Comparison of ENCODE assay signal across 10 mouse cellular contexts in the genomic region with DNA sequence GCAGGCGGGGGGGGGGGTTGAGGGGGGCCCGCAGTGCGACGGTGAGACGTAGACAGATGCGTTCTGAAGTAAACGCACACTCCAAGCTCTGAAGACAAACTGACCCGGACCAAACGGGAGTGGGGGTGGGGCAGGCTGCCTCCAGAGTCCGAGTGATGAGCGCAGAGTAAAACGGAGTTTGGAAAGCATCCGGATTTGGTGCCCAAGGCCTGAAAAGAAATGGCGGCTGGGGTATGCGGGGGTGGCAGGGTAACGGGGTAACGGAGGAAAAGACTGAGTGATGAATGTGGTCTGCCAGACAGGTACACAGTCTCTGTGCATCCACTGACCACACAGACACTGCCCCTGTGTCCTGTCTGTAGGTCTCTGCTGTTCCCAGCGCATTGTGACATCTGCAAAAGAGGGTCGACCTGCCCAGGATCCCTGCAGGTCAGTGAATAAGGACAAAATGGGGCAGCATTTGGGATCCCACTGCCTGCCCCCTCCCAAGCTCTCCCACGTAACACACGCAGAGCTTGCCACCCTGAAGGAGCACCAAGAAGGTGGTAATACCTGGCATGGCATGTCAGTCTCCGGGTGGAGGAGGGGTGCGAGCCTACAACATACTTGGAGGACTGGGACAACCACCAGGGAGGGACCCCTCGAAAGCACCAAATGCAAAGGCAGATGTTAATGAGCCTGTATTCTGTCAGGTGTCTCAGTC. TPM values are rescaled to one million over a fixed set of nuclear protein-coding genes. Genes with fewer than 3 reads are reported as not detected.
DNase-seq lines count a peak whose midpoint lies in the region; ATAC-seq lines count a peak whose summit lies in the region.
"Not testable (repeated sequence)": the region's sequence is repeated elsewhere in the genome, so short reads cannot be mapped to it uniquely, and the experiment has no call there.
"Had no signal": no experiment of that assay in that cellular context is flagged by ENCODE, and none has a peak within 500 bp of the region (broad histone marks: within the 10 kb centered on the region; RNA-seq: fewer than 3 reads in every experiment).

No protein-coding gene starts in this region.

- peak overlapping the region; percentile 60 for H3K4me2 ChIP-seq in hindbrain, embryonic 14.5 days (replicated peaks)
- peak overlapping the region; percentile 18; the same call in 1 of the 2 replicates for H3K4me2 ChIP-seq in liver, embryonic 15.5 days
- peak overlapping the region; percentile 75 for H3K4me2 ChIP-seq in neural tube, embryonic 11.5 days (ENCODE audit: low read depth)
- peak overlapping the region; percentile 57 for H3K4me2 ChIP-seq in stomach, embryonic 16.5 days (ENCODE audit: low read depth, low read length)

- peak; percentile 24 to 43 for DNase-seq in adrenal gland, postnatal 36 days
- peak; percentile 35 for DNase-seq in embryo, embryonic 10.5 days (ENCODE audit: low spot score)
- DNase-seq in hindbrain, embryonic 14.5 days (ENCODE audit: low spot score) = not testable (repeated sequence)
- peak; percentile 12 to 27 for DNase-seq in layer of hippocampus, postnatal 10 days (ENCODE audit: low spot score in 2 of 2)
- peak; percentile 32 for DNase-seq in neural tube, embryonic 11.5 days (ENCODE audit: low spot score)

- H3K4me1 ChIP-seq in hindbrain, embryonic 14.5 days (replicated peaks; ENCODE audit: control insufficient read depth, insufficient read depth, low read length); liver, embryonic 15.5 days (replicated peaks); neural tube, embryonic 11.5 days (ENCODE audit: control insufficient read depth, insufficient read depth, low read length); stomach, embryonic 16.5 days (ENCODE audit: control insufficient read depth, insufficient read depth, low read length): not testable (repeated sequence)

- not testable (repeated sequence) for H3K9me3 ChIP-seq in hindbrain, embryonic 14.5 days (ENCODE audit: control insufficient read depth, low read length); liver, embryonic 15.5 days (replicated peaks); neural tube, embryonic 11.5 days (ENCODE audit: control insufficient read depth, low read length); stomach, embryonic 16.5 days (replicated peaks; ENCODE audit: control insufficient read depth, low read length)

- WGBS in hindbrain, embryonic 14.5 days = 23% methylated on average over 16 of the region's 24 CpGs
- WGBS in liver, embryonic 15.5 days (ENCODE audit: insufficient replicate concordance) = 15% methylated on average over 24 of the region's 24 CpGs
- WGBS in neural tube, embryonic 11.5 days = 31% methylated on average over 23 of the region's 24 CpGs
- 12% methylated on average over 24 of the region's 24 CpGs for WGBS in stomach, embryonic 16.5 days

- H3K27ac ChIP-seq in hindbrain, embryonic 14.5 days = 0 out of 2 replicates have a peak overlapping the region, but pooled peaks have one; percentile 49
- H3K27ac ChIP-seq in liver, embryonic 15.5 days (replicated peaks); neural tube, embryonic 11.5 days (ENCODE audit: low read depth, low read length); stomach, embryonic 16.5 days (ENCODE audit: low read length): not testable (repeated sequence)

- peak overlapping the region; percentile 73 for H3K9ac ChIP-seq in hindbrain, embryonic 14.5 days
- not testable (repeated sequence) for H3K9ac ChIP-seq in liver, embryonic 15.5 days
- peak overlapping the region; percentile 54 for H3K9ac ChIP-seq in neural tube, embryonic 11.5 days (ENCODE audit: low read length)
- peak overlapping the region; percentile 54; the same call in 1 of the 2 replicates for H3K9ac ChIP-seq in stomach, embryonic 16.5 days (ENCODE audit: low read length)

- peak overlapping the region; percentile 48 for H3K4me3 ChIP-seq in hindbrain, embryonic 14.5 days (replicated peaks; ENCODE audit: low read length)
- not testable (repeated sequence) for H3K4me3 ChIP-seq in liver, embryonic 15.5 days (replicated peaks)
- H3K4me3 ChIP-seq in neural tube, embryonic 11.5 days (ENCODE audit: low read depth, low read length) = peak overlapping the region; percentile 42
- peak overlapping the region; percentile 42 for H3K4me3 ChIP-seq in stomach, embryonic 16.5 days (replicated peaks; ENCODE audit: low read length)

- not testable (repeated sequence) for H3K27me3 ChIP-seq in hindbrain, embryonic 14.5 days (ENCODE audit: control insufficient read depth, insufficient read depth, low read length); neural tube, embryonic 11.5 days (ENCODE audit: control insufficient read depth, insufficient read depth, low read length); stomach, embryonic 16.5 days (ENCODE audit: control insufficient read depth, insufficient read depth, low read length)
- peaks cover 13% of the 10 kb centered on the region for H3K27me3 ChIP-seq in liver, embryonic 15.5 days

- not testable (repeated sequence) for H3K36me3 ChIP-seq in hindbrain, embryonic 14.5 days (replicated peaks; ENCODE audit: control insufficient read depth, insufficient read depth); liver, embryonic 15.5 days (replicated peaks); neural tube, embryonic 11.5 days (ENCODE audit: control insufficient read depth, insufficient read depth, low read length); stomach, embryonic 16.5 days (ENCODE audit: control insufficient read depth, insufficient read depth, low read length)

- ATAC-seq in frontal cortex, adult (ENCODE audit: low TSS enrichment) = peak; percentile 45
- peak; percentile 77; the same call in 1 of the 2 replicates for ATAC-seq in hindbrain, embryonic 14.5 days (ENCODE audit: low FRiP score)
- ATAC-seq in liver, embryonic 15.5 days (ENCODE audit: insufficient read depth); stomach, embryonic 16.5 days (ENCODE audit: insufficient read depth, low FRiP score): not testable (repeated sequence)
- peak; percentile 65 for ATAC-seq in neural tube, embryonic 11.5 days (ENCODE audit: insufficient read depth, low FRiP score, low TSS enrichment)

RNA-seq across cellular contexts. Expression of a gene that starts 40.9 kb away (rescaled TPM):
- total RNA-seq in adrenal gland, postnatal 36 days (2021) = 10 to 100 TPM; 12.6 to 14.0 TPM
- polyA plus RNA-seq in hindbrain, embryonic 14.5 days (2014; fragmentation: Nextera tagmentation; extraction: Ambion mirVana) = 24.6 and 24.9 TPM in 2 replicates
- total RNA-seq in layer of hippocampus, postnatal 10 days (2021) = 10 to 100 TPM; 13.5 to 14.6 TPM
- polyA plus RNA-seq in liver, embryonic 15.5 days (2015; fragmentation: Nextera tagmentation; extraction: Ambion mirVana) = 0.78 and 0.97 TPM in 2 replicates
- polyA plus RNA-seq in neural tube, embryonic 11.5 days (2014; fragmentation: Nextera tagmentation; extraction: Ambion mirVana) = 8.9 and 9.3 TPM in 2 replicates
- 9.1 and 10.4 TPM in 2 replicates for polyA plus RNA-seq in stomach, embryonic 16.5 days (2015; fragmentation: Nextera tagmentation; extraction: Ambion mirVana)
- total RNA-seq: monocyte, adult 5-6 weeks had no signal
- polyA plus RNA-seq: G1E had no signal

Comparison
In these comparisons a context has a peak if more than half of its experiments do, and no peak if none do; other contexts are left out.
1. H3K4me2 ChIP-seq: peak in every context shown above with its lines; median percentile 75 in neural tube, embryonic 11.5 days; 60 in hindbrain, embryonic 14.5 days; 57 in stomach, embryonic 16.5 days; 18 in liver, embryonic 15.5 days.